Mouse (Mus musculus): ENCODE data around the gene Gm27027. TPM values are rescaled to one million over a fixed set of nuclear protein-coding genes. Genes with fewer than 3 reads are reported as not detected.

The Gm27027 gene
- polyA plus RNA-seq, 1 experiment from 2014 or later = not detected

GRCm38 (mm10) chr2:93938534-93938933 lies 57.6 kb downstream of the Gm27027 start:
- H3K4me1 ChIP-seq (replicated peaks; ENCODE audit: control insufficient read depth, insufficient read depth) = no peaks in the 10 kb centered on the region

GRCm38 (mm10) chr2:93928866-93929265 lies 67.3 kb downstream of the Gm27027 start:
- Histone ChIP-seq H3K9me3 (ENCODE audit: control insufficient read depth, low read length) (no peaks in the 10 kb centered on the region), H3K36me3 (ENCODE audit: control insufficient read depth, insufficient read depth, low read length) (no peaks in the 10 kb centered on the region), H3K4me3 (ENCODE audit: low read depth, low read length) (no peak overlapping the region), H3K4me2 (replicated peaks; ENCODE audit: low read depth) (no peak overlapping the region), H3K27ac (replicated peaks) (no peak overlapping the region), H3K27me3 (ENCODE audit: control insufficient read depth, insufficient read depth, low read length) (no peaks in the 10 kb centered on the region), H3K4me1 (replicated peaks; ENCODE audit: control insufficient read depth, insufficient read depth) (no peaks in the 10 kb centered on the region), H3K9ac (ENCODE audit: low read length) (no peak overlapping the region)
- ATAC-seq (ENCODE audit: low FRiP score, low TSS enrichment) (no peak), DNase-seq (ENCODE audit: low spot score) (no peak)
- 69% methylated on average over 10 of the region's 10 CpGs for WGBS
- TF ChIP-seq EP300 (optimal IDR thresholded peaks at IDR 0.05) = no peak
- no peak for TF ChIP-seq CTCF (IDR thresholded peaks at IDR 0.05; ENCODE audit: low read depth)

More at GRCm38 (mm10) chr2:93938534-93938933, 57.6 kb downstream of the Gm27027 start:
- Histone ChIP-seq H3K36me3 (ENCODE audit: control insufficient read depth, insufficient read depth, low read length) (no peaks in the 10 kb centered on the region), H3K27me3 (ENCODE audit: control insufficient read depth, insufficient read depth, low read length) (no peaks in the 10 kb centered on the region), H3K4me3 (ENCODE audit: low read depth, low read length) (no peak overlapping the region), H3K9me3 (ENCODE audit: control insufficient read depth, low read length) (no peaks in the 10 kb centered on the region), H3K27ac (replicated peaks) (no peak overlapping the region), H3K9ac (ENCODE audit: low read length) (no peak overlapping the region), H3K4me2 (replicated peaks; ENCODE audit: low read depth) (no peak overlapping the region)
- ATAC-seq (ENCODE audit: low FRiP score, low TSS enrichment) (no peak), DNase-seq (ENCODE audit: low spot score) (no peak)
- 48% methylated on average over 9 of the region's 9 CpGs for WGBS
- TF ChIP-seq EP300 (optimal IDR thresholded peaks at IDR 0.05) = no peak
- TF ChIP-seq CTCF (IDR thresholded peaks at IDR 0.05; ENCODE audit: low read depth) = no peak

- Histone ChIP-seq H3K9me3 (ENCODE audit: control insufficient read depth, low read length) (no peaks in the 10 kb centered on the region), H3K4me3 (ENCODE audit: low read depth, low read length) (no peak overlapping the region), H3K4me2 (replicated peaks; ENCODE audit: low read depth) (no peak overlapping the region), H3K4me1 (replicated peaks; ENCODE audit: control insufficient read depth, insufficient read depth) (no peaks in the 10 kb centered on the region), H3K36me3 (ENCODE audit: control insufficient read depth, insufficient read depth, low read length) (no peaks in the 10 kb centered on the region), H3K9ac (ENCODE audit: low read length) (no peak overlapping the region), H3K27ac (replicated peaks) (no peak overlapping the region), H3K27me3 (ENCODE audit: control insufficient read depth, insufficient read depth, low read length) (no peaks in the 10 kb centered on the region)
- no peak for TF ChIP-seq EP300 (optimal IDR thresholded peaks at IDR 0.05)
- no peak for TF ChIP-seq CTCF (IDR thresholded peaks at IDR 0.05; ENCODE audit: low read depth)
- WGBS = 47% methylated on average over 13 of the region's 13 CpGs
- DNase-seq (ENCODE audit: low spot score) (no peak), ATAC-seq (ENCODE audit: low FRiP score, low TSS enrichment) (no peak)
These were observed 68.3 kb downstream of the Gm27027 start for GRCm38 (mm10) chr2:93927701-93928437.

DNA sequence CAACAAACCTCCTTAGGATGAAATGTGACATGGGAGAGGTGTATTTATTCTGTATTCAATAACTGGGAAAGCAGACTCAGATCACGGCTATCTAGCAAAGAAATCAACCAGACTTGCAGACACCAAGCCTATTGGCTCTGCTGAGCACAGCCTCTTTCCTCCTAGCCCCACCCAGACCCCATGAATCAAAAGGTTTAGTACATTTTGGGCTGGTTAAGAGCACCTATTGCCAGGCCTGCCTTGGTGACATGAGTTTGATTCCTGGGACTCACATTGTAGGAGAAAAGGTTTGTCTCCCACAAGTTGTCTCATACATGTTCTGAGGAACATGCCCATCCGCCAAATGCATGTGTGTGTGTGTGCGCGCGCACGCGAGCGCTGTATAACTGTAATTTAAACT lies 70.0 kb downstream of the Gm27027 start:
- no peak for TF ChIP-seq CTCF (IDR thresholded peaks at IDR 0.05; ENCODE audit: low read depth)
- TF ChIP-seq EP300 (optimal IDR thresholded peaks at IDR 0.05) = no peak
- no peaks in the 10 kb centered on the region for H3K9me3 ChIP-seq (ENCODE audit: control insufficient read depth, low read length)
- ATAC-seq (ENCODE audit: low FRiP score, low TSS enrichment) (no peak), DNase-seq (ENCODE audit: low spot score) (no peak)
- no peak overlapping the region for H3K9ac ChIP-seq (ENCODE audit: low read length)
- no peaks in the 10 kb centered on the region for H3K36me3 ChIP-seq (ENCODE audit: control insufficient read depth, insufficient read depth, low read length)
- no peak overlapping the region for H3K4me2 ChIP-seq (replicated peaks; ENCODE audit: low read depth)
- no peak overlapping the region for H3K27ac ChIP-seq (replicated peaks)
- WGBS = 93% methylated on average over 8 of the region's 8 CpGs
- no peaks in the 10 kb centered on the region for H3K4me1 ChIP-seq (replicated peaks; ENCODE audit: control insufficient read depth, insufficient read depth)
- H3K4me3 ChIP-seq (ENCODE audit: low read depth, low read length) = no peak overlapping the region
- H3K27me3 ChIP-seq (ENCODE audit: control insufficient read depth, insufficient read depth, low read length) = no peaks in the 10 kb centered on the region

DNA sequence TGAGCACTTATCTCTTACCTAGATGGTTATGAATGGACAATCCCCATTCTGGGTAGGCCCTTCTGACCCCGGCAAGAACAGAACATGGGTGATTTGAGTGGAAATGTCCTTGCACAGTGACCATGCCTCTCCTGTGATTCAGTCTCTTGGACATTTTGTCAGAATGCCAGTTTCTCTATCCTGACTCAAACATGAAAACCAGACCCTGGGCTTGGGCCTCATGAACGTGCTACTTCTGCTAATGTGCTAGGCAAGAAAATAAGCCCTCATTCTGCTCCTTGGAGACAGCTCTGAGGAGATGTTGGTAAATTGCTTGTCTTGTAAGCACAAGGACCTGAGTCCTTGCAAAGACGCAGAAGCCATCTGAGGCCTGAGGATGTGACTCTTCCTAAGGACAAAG lies 77.1 kb downstream of the Gm27027 start:
- Histone ChIP-seq H3K9ac (ENCODE audit: low read length) (no peak overlapping the region), H3K4me2 (replicated peaks; ENCODE audit: low read depth) (no peak overlapping the region), H3K9me3 (ENCODE audit: control insufficient read depth, low read length) (no peaks in the 10 kb centered on the region), H3K4me1 (replicated peaks; ENCODE audit: control insufficient read depth, insufficient read depth) (no peaks in the 10 kb centered on the region), H3K36me3 (ENCODE audit: control insufficient read depth, insufficient read depth, low read length) (no peaks in the 10 kb centered on the region), H3K4me3 (ENCODE audit: low read depth, low read length) (no peak overlapping the region), H3K27ac (replicated peaks) (no peak overlapping the region), H3K27me3 (ENCODE audit: control insufficient read depth, insufficient read depth, low read length) (no peaks in the 10 kb centered on the region)
- WGBS = 72% methylated on average over 3 of the region's 3 CpGs
- TF ChIP-seq EP300 (optimal IDR thresholded peaks at IDR 0.05) (no peak), CTCF (IDR thresholded peaks at IDR 0.05; ENCODE audit: low read depth) (no peak)
- DNase-seq (ENCODE audit: low spot score) (no peak), ATAC-seq (ENCODE audit: low FRiP score, low TSS enrichment) (no peak)

DNA sequence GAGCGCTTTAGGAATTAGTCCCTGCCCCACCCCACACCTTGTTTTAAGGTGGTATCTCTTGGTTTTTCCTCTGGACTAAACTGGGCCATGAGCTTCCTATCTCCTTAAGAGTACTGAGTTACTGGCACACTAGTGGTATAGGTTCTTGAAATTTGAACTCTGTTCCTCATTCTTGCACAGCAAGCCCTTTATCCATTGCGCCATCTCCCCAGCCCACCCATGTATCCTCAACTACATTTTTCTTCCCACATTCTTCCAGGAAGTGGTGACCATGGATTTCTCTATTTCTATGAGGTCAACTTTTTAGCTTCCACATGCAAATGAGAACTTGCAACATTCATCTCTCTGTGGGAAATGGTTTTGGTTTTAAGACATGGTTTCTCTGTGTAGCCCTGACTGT lies 82.6 kb downstream of the Gm27027 start:
- no peak for TF ChIP-seq CTCF (IDR thresholded peaks at IDR 0.05; ENCODE audit: low read depth)
- TF ChIP-seq EP300 (optimal IDR thresholded peaks at IDR 0.05) = no peak
- Histone ChIP-seq H3K4me1 (replicated peaks; ENCODE audit: control insufficient read depth, insufficient read depth) (no peaks in the 10 kb centered on the region), H3K27ac (replicated peaks) (no peak overlapping the region), H3K4me2 (replicated peaks; ENCODE audit: low read depth) (no peak overlapping the region), H3K4me3 (ENCODE audit: low read depth, low read length) (no peak overlapping the region), H3K36me3 (ENCODE audit: control insufficient read depth, insufficient read depth, low read length) (no peaks in the 10 kb centered on the region), H3K9me3 (ENCODE audit: control insufficient read depth, low read length) (no peaks in the 10 kb centered on the region), H3K27me3 (ENCODE audit: control insufficient read depth, insufficient read depth, low read length) (no peaks in the 10 kb centered on the region), H3K9ac (ENCODE audit: low read length) (no peak overlapping the region)
- WGBS = 92% methylated on average over 2 of the region's 2 CpGs
- ATAC-seq (ENCODE audit: low FRiP score, low TSS enrichment) = no peak
- DNase-seq (ENCODE audit: low spot score) = no peak

Measured in stomach, postnatal 0 days (tissue).